Mouse (Mus musculus): ENCODE data around the gene Pard3.

DNA sequence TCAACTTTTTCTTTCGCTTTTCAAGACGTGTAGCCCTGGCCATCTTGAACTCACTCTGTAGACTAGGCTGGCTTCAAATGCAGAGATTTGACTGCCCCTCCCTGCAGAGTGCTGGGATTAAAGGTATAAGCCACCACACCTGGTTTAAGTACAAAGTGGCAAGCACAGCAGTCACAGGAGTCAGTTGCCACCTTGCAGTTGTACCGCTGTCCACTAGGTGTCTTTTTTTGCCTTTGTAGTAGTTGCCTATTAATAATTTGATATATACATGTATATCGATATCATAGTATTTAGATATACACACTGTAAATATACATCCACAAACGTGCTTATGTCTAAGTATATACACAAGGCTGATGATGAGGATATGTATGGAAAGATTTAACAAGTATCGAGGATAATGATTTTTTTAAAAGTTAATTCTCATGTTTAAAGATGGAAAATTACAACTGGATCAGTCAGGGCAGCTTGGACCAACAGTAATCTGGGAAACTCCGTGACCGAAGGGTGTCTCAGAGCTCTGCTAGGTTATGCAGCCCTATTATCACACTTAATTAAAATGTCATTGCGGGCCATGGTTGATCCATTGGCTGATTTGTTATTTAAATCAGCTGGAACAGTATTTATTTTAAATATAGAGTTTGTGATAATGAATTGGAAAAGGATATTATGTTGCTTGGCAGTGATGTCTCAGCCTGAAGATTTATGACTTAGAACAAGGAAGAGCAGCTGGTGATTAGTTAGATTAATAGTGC, 220.9 kb downstream of the Pard3 start:
- no peak for TF ChIP-seq USF1 (IDR thresholded peaks at IDR 0.05; ENCODE audit: low read depth, low read length)
- no peak for TF ChIP-seq POLR2AphosphoS2 (IDR thresholded peaks at IDR 0.05; ENCODE audit: low read depth, low read length)
- TF ChIP-seq RAD21 (IDR thresholded peaks at IDR 0.05; ENCODE audit: low read depth, low read length) = no peak; the same call in 1 of the 2 replicates
- TF ChIP-seq POLR2A (IDR thresholded peaks at IDR 0.05; ENCODE audit: low read depth, low read length) = no peak
- no peak for TF ChIP-seq UBTF (IDR thresholded peaks at IDR 0.05; ENCODE audit: low read depth, low read length)
- peak; percentile 33 to 54 for TF ChIP-seq CTCF (conservative IDR thresholded peaks at IDR 0.05 in 1 of 2, IDR thresholded peaks at IDR 0.05 in 1 of 2; ENCODE audit: low read depth in 2 of 2, low read length in 2 of 2)
